In genomic region chr5:139543214-139543613, GRCm38 (mm10) we compare ENCODE assay signal across 11 mouse cellular contexts. TPM values are rescaled to one million over a fixed set of nuclear protein-coding genes. Genes with fewer than 3 reads are reported as not detected.
A peak's percentile ranks its signal among the peaks of the same experiment; 100 is the strongest.
DNase-seq lines count a peak whose midpoint lies in the region; ATAC-seq and TF ChIP-seq lines count a peak whose summit lies in the region.
"Had no signal": no experiment of that assay in that cellular context is flagged by ENCODE, and none has a peak within 500 bp of the region (broad histone marks: within the 10 kb centered on the region; RNA-seq: fewer than 3 reads in every experiment).

Uncx (plus strand) TSS chr5:139543494.

- no peaks in the 10 kb centered on the region for H3K36me3 ChIP-seq in forebrain, postnatal 0 days (ENCODE audit: insufficient read depth)
- no peaks in the 10 kb centered on the region for H3K36me3 ChIP-seq in midbrain, embryonic 11.5 days (ENCODE audit: control insufficient read depth, insufficient read depth, low read length)

- no peaks in the 10 kb centered on the region for H3K4me1 ChIP-seq in forebrain, postnatal 0 days (ENCODE audit: insufficient read depth)
- peaks cover 18% of the 10 kb centered on the region for H3K4me1 ChIP-seq in midbrain, embryonic 11.5 days (ENCODE audit: control insufficient read depth, insufficient read depth, low read length)

- WGBS in forebrain, postnatal 0 days = under 1% methylated on average over 15 of the region's 15 CpGs
- WGBS in midbrain, embryonic 11.5 days = 1% methylated on average over 15 of the region's 15 CpGs

- no peak within 1 kb of the TSS for H3K9ac ChIP-seq in forebrain, postnatal 0 days
- H3K9ac ChIP-seq in midbrain, embryonic 11.5 days (ENCODE audit: low read length) = peak within 1 kb of the TSS; percentile 65

- H3K9me3 ChIP-seq in forebrain, postnatal 0 days (ENCODE audit: low read length) = no peaks in the 10 kb centered on the region
- no peaks in the 10 kb centered on the region for H3K9me3 ChIP-seq in midbrain, embryonic 11.5 days (ENCODE audit: control insufficient read depth, low read length)

- peak within 1 kb of the TSS; percentile 24 for H3K4me3 ChIP-seq in forebrain, postnatal 0 days (ENCODE audit: low read depth, low read length)
- peak within 1 kb of the TSS; percentile 45 for H3K4me3 ChIP-seq in midbrain, embryonic 11.5 days (ENCODE audit: low read depth, low read length)

- peak; percentile 58 to 66 for DNase-seq in cerebellum, adult 18-20 months
- DNase-seq in brain, adult 2 months (ENCODE audit: low read depth, low spot score) = peak; percentile 29
- DNase-seq in forebrain, postnatal 0 days = peak; percentile 27
- DNase-seq in midbrain, embryonic 11.5 days (ENCODE audit: low spot score, missing footprints) = peak; percentile 87
- no peak for DNase-seq in frontal cortex, postnatal 14 days (ENCODE audit: low spot score in 2 of 2)
- DNase-seq in layer of hippocampus, adult 18-20 months (ENCODE audit: low spot score in 2 of 2) = no peak
- no peak for DNase-seq in right cerebral cortex, postnatal 36 days (ENCODE audit: low spot score in 2 of 2)

- no peak for ATAC-seq in cerebellum, adult (ENCODE audit: insufficient number of reproducible peaks, low FRiP score, low TSS enrichment)
- no peak for ATAC-seq in forebrain, postnatal 0 days
- ATAC-seq in midbrain, embryonic 11.5 days (ENCODE audit: low FRiP score) = no peak

- H3K4me2 ChIP-seq in forebrain, postnatal 0 days (ENCODE audit: low read depth) = peak within 1 kb of the TSS; percentile 28; the same call in 1 of the 2 replicates
- H3K4me2 ChIP-seq in midbrain, embryonic 11.5 days = peak within 1 kb of the TSS; percentile 36

- no peak within 1 kb of the TSS for H3K27ac ChIP-seq in forebrain, postnatal 0 days (ENCODE audit: low read depth, low read length)
- H3K27ac ChIP-seq in midbrain, embryonic 11.5 days (ENCODE audit: low read depth, low read length) = peak within 1 kb of the TSS; percentile 71

- no peak for TF ChIP-seq CTCF in forebrain, postnatal 0 days (IDR thresholded peaks at IDR 0.05; ENCODE audit: low read depth)

- peaks cover 81% of the 10 kb centered on the region for H3K27me3 ChIP-seq in forebrain, postnatal 0 days (ENCODE audit: insufficient read depth, low read length)
- H3K27me3 ChIP-seq in midbrain, embryonic 11.5 days (ENCODE audit: control insufficient read depth, insufficient read depth, low read length) = peaks cover 93% of the 10 kb centered on the region

RNA-seq across cellular contexts. Expression of gene Uncx, which starts in this region (rescaled TPM):
- total RNA-seq in forebrain, postnatal 0 days (2014; rRNA removed) = 3.4 and 5.8 TPM in 2 replicates
- polyA plus RNA-seq in forebrain, postnatal 0 days (2015; fragmentation: Nextera tagmentation; extraction: Ambion mirVana) = 0.93 and 2.8 TPM in 2 replicates
- 41.8 and 46.4 TPM in 2 replicates for polyA plus RNA-seq in midbrain, embryonic 11.5 days (2014; fragmentation: Nextera tagmentation; extraction: Ambion mirVana)
- under 1 TPM in 1 of 2 experiments, not detected in 1; 0.15 TPM for total RNA-seq in layer of hippocampus, adult 18-20 months (2021)
- total RNA-seq: adrenal gland, postnatal 36 days; heart, adult 8-10 months had no signal
- polyA plus RNA-seq: urinary bladder, adult 2 months had no signal

Comparison
In these comparisons a context has a peak if more than half of its experiments do, and no peak if none do; other contexts are left out.
1. RNA of gene Uncx (polyA plus RNA-seq): 41.8 to 46.4 TPM in midbrain, embryonic 11.5 days; 0.93 to 2.8 TPM in forebrain, postnatal 0 days; every median in the first group is over 10 times any median in the second.
2. DNase-seq: peak in cerebellum, adult 18-20 months (2 of 2), brain, adult 2 months (single experiment), forebrain, postnatal 0 days (single experiment) and midbrain, embryonic 11.5 days (single experiment); none in frontal cortex, postnatal 14 days (0 of 2), layer of hippocampus, adult 18-20 months (0 of 2) and right cerebral cortex, postnatal 36 days (0 of 2).